Mouse (Mus musculus) cerebellum, adult 2 months (tissue): ENCODE data around the gene Aire.

ENCODE experiments used
- CTCF ChIP-seq: fragments of 200-500 bp; IDR thresholded peaks from 2 replicates; pipeline ENCODE4 v1.5.1; 2011; ENCODE audit warnings: low read depth, mild to moderate bottlenecking, control low read depth, low read length, moderate library complexity, borderline replicate concordance; ENCODE audit not compliant: insufficient read depth
- POLR2A ChIP-seq: fragments of 200-500 bp; IDR thresholded peaks from 2 replicates; pipeline ENCODE4 v1.6.1; 2011; ENCODE audit warnings: low read length, control low read depth, borderline replicate concordance; ENCODE audit not compliant: insufficient read depth

DNA sequence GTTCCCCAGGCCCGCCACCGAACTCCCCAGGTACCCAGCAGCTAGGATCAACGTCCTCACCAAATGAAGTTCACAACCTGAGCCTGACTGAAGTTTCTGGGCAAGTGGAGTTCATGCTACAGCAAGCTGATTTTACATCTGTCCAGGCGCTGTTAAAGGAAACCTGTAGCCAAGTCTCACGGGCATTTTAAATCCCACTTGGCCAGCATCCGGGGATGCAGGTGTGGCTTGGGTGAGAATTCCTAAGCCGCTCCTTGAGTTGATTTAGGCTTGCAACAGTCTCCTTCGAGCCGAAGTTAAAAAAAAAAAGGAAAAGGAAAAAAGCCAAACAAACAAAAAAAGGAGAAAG is 33.5 kb downstream of the Aire start, which contains the start of gene Pfkl:
- TF ChIP-seq CTCF (no peak), POLR2A (no peak)
